Mouse (Mus musculus) mouse embryonic stem cell (cell line): Measurements from ENCODE around the gene St3gal5.

Experiments
- in situ Hi-C, 2 experiments: fragments of 300-500 bp; cut with MboI; formaldehyde crosslinking; loops; 1 replicate in 1 of 2; 3 replicates in 1 of 2; pipeline ENCODE4 v1.14.3; 2019 to 2020; ENCODE audit warnings: low sequenced_read_pairs in 2 of 2, low pct_unique_long_range_greater_than_20kb in 1 of 2, mixed read lengths in 1 of 2; ENCODE audit not compliant: unreplicated experiment in 1 of 2

The St3gal5 gene

DNA sequence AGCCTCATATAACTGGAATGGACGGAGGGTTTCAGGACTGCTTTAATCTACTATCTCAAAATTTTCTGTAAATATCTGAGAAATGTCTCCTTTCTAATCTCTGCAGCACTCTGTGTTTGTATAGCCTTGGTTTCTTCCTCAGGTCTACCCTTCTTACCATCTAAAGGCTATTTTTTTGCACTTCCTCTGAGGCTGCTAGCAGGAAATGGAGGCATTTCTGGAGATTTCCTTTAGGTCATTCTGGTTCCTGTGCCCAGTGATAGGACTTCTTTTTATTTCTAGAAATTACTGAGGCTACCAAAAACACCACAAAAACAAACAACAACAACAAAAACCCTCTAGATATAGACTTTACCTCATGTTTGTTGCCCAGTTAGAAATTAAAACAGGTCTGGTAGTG, 4.3 kb upstream of the St3gal5 start:
- in situ Hi-C loops = no loop called here

DNA sequence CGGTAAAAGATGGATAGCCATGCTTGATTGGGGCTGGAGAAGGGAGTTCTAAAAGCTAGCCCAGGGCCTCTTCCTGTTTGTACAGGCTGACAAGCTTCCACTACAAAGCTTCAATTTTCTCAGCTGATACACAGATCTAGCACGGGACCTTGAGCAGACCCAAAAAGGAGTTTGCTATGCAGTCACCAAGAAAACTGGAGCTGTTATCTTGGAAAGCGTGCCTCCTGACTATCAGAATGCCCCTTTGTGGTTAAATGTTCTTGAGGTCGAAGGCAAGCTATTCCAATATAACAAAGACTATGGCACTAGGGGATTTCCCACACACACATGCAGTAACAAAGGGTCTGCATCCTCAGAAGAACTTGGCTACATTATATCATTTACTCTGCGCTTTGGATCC, 1.2 kb upstream of the St3gal5 start:
- in situ Hi-C loops = no loop called here

DNA sequence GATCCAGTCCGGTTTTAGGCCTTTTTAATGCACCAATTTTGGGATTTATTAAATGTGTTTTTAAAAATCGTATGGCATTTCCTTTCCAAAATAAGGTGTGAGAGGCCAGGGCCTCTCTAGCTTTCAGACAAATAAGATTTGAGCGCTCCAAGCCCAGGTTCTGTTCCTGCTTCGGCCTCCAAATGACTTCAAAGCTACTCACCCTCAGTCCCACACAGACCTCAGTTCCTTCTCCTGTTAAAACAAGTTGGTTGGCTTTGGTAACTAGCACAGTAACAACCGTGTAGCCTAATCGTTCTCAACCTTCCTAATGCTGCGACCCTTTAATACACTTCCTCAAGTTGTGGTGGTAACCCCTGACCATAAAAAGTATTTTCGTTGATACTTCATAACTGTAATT, 723 bp upstream of the St3gal5 start:
- in situ Hi-C loops = no loop called here

DNA sequence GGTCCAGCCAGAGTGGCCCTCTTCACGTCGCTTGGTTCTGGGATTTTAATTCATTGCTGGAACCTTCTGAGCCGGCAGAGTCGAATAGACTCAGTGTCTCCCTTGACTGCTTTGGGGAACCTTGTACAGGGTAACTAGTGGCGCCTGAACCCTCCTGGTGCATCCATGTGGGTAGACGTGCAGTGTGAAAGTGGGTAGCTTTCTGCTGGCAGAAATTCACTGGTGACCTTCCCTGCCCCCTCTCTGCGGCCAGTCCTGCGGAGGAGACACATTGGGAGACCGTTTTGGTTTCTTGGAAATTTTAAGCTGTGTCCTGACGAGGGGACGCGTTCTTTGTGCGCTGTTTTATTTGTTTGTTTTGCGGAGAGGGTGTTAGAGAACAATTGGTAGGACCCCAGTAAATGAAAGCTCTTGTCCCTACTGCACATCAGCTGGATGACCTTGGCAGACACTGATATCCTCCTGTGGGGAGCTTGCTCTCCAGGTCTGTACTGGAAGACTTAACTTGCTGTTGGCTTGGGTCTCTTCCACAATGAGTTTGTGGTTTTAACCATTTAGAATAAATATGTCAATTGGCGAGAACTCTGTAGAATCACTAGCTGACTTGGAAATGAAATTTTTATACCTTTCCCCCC, 746 bp downstream of the St3gal5 start:
- in situ Hi-C loops = no loop called here

DNA sequence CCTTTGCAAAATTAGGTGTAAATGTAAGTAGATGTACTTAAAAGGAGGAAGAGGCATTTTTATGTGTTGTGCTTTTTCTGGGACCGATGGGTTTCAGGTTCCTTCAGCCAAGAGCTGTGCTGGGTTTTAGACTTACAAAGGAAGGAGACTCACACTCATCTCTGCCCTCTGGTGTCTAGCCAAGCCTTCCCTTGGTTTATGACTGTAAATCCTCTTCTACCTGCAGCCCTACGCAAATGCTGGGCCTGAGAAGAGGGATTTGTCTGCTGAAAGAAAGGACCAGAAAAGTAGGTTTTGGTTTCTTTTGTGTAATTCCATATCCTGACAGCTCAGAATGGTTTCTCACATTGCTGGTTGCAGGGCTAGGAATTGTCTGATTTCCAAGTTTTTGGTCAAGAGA, 1.3 kb downstream of the St3gal5 start:
- in situ Hi-C loops = no loop called here

DNA sequence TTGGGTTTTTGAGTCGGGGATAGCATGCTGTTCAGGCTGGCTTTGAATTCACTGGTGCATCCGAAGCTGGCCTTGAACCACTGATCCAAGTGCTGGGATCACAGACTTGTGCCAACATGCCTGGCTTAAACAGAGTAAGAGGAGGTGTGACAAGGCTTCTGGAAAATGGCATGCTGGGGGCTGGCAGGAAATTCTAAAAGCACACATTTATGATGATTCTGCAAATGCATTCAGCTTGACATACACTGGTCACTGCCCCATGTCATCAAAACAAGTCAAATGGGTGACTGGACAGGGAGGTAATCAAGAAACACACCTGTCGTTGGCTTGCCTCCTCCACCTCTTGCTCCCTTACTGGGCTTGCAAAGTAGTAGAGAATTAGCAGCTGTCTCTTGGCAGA, 1.9 kb downstream of the St3gal5 start:
- in situ Hi-C loops = no loop called here

DNA sequence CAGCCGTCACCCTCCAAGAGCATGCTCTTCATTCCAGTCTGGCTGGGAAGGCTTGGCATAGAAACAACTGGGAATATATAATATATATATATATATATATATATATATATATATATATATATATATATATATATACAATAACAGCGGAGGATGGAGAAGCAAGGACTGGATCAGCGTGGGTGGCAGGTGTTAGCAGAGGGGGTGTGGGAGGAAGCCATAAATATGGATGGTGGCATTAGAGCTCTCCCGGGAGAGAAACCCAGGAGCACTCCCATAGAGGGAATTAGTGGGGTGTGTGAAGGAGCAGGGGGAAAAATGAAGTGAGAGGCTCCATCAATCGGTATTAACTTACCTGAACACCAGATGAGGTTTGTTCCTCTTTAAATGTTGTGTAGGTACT, 2.8 kb downstream of the St3gal5 start:
- in situ Hi-C loops = no loop called here

DNA sequence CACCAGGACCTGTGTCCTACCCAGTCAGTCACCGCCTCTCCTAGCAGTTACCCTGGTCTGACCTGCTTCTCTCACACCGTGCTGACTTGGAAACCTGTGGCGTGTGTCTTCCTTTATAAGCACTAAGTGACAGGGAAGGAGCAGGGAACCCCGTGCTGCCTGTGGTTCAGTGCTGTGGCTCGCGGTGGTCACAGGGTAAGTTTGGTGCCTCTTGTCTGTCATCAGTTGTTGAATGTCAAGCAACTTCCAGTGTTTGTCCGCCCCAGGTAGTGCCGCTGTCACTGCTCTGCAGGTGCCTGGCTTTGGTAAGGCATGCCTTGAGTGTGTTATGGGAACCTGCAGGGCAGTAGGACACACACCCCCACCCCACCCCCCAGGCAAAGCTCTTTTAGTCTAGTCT, 3.5 kb downstream of the St3gal5 start:
- in situ Hi-C loops = no loop called here

DNA sequence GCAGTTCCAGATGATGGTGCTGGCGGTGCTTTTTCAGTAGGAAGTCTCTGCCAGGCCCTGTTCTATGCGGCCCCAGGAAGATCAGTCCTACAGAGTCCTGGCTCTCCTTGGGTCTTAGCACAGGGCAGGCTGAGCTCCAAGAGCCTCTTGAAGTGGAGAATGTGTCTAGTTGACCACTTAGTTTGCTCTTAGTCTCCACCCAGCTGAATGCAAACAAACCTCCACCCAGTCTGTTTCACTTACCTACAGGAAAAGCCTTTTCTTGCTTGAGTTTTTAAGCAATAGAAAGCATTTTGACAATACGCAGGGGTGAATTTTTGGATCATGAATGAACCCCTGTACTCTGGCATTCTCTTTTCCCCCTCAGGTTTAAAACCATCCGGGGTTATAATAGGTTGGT, 4.0 kb downstream of the St3gal5 start:
- in situ Hi-C loops = no loop called here

DNA sequence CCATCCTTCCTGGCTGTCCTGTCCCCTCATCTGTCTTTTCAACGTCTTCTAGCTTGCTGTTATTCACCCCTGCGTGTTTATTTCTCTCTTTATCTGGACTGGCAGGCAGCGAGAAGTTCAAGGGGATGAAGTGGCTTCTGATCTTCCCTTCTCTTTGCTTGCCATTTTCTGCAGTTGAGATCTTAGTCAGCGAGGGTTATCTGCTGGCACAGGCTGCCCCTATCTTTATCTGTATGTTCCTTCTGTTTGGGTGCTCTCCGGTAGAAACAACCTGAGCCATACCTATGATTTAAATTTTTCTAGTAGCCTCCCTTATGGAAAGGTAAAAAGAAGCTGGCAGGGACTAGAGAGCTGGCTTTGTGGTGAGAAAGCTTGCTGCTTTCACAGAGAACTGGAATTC, 4.7 kb downstream of the St3gal5 start:
- in situ Hi-C loops = no loop called here

DNA sequence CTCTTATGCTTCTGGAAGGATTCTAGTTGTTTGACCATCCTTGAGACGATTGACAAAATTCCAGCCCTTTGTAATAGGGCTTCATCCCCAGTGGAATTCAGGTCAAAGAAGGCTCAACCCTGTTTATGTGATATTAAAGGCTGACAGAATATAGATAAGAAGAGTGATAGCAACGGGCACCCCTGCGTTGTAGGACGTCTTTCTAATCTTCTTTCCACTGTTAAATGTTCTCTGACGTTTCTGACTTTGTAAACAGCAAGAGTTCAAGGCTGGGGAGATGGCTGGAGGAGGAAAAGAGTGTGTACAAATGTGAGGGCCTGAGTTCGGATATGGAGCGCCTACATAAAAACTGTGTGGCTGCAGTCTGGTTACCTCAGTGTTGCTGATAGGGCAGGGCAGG, 7.1 kb downstream of the St3gal5 start:
- in situ Hi-C loops = no loop called here

DNA sequence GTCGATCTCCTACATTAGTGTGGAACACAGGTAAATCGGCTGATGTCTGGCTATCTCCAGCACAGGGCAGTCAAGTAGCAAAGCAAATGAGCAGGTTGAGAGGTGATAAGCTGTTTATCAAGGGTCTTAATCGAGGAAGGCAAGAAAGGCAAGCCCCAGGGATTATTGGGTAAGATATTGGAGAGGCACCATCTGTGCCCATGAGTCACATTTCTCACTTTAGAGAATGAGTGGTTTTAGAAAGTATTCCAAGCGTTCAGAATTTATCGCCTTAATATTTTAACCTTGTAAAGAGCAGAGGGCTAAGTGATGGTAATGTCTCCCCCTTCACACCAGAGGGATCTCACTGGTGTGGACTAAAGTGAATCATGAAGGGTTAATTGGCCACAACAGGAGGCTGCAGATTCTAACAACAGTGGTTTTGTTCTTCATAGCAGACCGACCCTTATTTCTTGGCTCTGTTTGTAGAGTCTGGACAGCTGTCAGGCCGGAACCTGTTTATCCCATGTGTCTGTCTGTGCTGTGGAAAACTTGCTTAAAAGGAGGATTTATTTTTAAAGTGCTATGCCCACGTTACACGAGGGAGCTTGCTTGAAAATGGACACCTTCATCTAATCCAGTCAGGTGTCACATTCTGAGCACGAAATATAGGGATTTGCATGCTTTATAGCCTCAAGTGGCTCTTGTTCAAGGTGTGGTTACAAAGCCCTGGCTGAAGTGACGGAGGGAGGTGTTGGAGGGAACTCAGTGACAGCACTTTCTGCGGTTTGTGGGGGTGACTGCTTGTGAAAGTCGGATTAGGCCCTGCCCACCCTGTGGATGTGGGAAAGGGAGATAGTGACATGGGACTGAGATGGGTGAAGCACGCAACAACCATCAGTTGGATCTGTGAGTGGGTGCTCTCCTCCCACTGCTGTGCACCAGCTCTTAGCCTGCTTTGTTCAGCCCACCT, 11.8 kb downstream of the St3gal5 start:
- in situ Hi-C loops = no loop called here

DNA sequence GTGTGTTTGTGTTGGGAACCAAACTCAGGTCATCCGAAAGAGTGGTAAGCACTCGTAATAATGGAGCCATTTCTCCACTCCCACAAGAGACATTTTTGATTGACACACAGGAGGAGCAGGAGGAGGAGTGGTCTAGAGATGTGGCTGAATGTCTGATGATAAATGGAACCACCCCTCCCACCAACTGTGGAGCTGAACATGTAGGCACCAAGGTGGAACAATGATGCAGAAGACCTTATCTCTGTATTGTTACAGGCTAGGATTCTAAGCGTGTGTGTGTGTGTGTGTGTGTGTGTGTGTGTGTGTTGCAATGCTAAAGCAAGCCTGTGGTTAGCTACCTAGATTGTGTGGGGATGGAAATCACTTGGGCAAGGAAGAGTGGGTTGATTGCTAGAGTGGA, 13.2 kb downstream of the St3gal5 start:
- in situ Hi-C loops = no loop called here

DNA sequence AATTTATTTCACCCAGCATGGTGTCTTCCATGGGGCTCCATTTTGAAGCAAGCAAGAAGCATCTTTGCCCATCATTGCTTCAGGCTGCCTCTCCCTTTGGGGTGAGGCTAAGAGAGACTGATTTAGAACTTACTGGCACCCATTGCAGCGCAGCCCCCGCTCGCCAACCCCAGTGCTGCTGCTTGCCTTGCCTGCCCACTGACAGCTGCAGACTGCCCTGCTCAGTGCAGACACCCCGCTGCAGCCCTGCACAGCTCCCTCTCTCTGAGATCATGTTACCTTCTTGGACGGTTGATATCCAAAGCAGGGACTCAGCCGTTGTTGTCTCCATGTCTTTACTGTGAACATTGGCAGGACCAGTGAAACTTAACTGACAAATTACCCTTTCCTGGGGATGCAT, 15.2 kb downstream of the St3gal5 start:
- in situ Hi-C loops = no loop called here

DNA sequence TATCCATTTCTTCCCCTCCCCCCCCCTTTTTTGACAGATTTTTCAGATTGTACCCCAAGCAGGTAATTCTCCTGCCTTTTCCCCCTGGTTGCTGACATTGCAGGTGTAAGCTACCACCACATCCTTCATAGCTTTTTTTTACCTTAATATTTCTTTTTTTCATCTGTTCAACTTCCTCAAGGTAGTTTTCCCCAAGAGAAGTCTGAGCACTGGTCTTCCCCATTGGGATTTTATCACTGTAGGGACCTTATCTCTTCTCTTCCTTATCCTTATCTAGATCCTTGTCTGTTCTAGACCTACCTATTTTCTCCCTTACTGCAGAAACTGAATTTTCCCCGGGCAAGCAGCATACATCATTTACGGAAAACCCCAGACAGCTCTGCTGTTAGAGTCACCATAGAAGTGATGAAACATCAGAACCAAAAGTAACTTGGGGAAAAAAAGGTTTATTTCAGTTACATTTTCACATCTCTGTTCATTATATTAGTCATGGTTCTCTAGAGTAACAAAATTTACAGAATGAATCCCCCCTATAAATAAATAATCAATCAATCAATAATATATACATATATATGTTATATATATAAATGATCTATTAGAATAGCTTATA, 15.8 kb downstream of the St3gal5 start:
- in situ Hi-C loops = no loop called here

DNA sequence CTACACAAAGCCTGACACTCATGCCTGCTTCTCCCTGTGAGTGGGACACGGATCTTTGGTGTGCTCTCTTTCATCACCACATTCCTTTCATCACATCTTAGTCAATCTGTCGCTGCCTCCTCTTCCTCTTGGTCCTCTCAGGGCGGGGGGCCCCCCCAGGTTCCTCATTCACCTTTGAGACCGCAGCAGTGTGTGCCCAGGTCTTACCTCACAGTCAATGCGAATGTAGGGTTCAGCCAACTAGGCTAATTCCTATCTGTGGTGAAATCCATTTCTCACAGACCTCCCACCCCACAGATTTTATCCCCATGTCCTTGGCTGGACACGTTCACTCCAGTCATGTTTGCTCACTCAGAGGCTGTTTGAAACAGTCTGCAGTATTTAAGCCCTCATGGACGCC, 17.5 kb downstream of the St3gal5 start:
- in situ Hi-C loops = no loop called here

DNA sequence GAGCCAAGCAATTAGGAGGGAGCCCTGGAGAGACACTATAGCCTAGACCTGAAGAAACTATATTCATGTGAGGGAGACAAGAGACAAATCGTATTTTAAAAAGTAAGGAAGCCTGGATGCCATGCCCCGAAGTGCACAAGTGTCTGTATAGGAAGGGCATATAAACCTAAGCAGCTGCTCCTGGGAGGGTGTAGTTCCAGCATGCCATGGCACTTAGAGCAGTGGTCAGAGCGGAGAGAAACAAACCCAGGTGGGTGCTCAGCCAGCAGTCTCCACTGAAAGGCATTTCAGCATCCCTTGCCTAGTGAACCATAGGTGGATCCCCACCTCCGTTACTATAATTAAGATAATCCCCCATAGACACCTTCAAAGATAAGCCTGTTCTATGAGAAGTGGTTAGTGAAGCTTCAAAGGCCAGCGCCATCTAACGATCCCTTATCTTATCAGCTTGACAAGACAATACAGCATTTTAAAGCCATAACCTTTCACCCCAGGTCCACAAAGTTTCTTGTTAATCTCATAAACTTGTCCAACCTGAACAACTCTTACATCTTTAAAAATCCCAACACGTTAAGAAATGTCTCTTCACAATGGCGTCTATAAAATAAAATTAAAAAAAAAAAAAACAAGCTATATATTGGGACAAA, 20.1 kb downstream of the St3gal5 start:
- in situ Hi-C loops = no loop called here

DNA sequence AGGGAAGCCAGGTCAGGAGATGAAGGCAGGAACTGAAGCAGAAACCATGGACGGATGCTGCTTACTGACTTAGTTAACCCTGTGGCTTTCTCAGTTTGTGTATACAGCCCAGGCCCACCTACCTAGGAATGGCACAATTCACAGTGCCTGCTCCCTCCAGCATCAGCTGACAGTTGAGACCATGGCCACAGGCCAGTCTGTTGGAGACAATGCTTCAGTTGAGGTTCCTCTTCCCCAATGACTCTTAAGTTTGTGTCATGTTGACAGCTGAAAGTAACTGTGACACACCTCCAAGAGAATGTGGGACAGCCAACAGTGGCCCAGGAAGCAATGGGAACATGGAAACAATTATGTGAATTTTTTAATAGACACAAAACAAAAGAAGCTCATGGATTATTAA, 22.5 kb downstream of the St3gal5 start:
- in situ Hi-C loops = no loop called here

DNA sequence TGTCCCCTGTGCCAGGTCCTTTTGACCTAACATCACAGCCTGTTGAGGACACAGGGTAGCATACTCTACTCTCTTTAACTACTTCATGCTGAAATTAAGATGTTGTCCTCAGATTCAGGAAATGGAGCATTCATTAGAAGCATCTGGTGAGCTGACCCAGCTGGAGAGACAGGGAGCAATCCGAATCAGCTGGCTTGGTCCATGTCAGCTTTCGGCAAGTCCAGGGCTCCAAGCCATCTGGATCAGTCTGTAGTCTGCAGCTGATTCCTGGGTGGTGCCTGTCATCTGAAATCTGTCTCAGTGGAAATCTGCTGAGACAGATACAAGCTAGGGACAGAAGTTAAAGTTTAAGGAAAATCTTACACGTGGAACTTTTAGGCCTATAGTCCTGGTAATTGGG, 23.9 kb downstream of the St3gal5 start:
- in situ Hi-C loops = no loop called here
